Mouse (Mus musculus) layer of hippocampus, postnatal 14 days (tissue): ENCODE measurements at regions not wholly inside any gene's neighbourhood (a gene's known extent, or its start where the extent isn't known, plus 50 kb on each side); places are given as distances from the start of the nearest gene placed in this dataset.
"Not testable (repeated sequence)": the region's sequence is repeated elsewhere in the genome, so short reads cannot be mapped to it uniquely, and the experiment has no call there.

Source experiments
- DNase-seq, 2 experiments: peaks; one replicate each; pipeline ENCODE4 v3.0.0; 2021 to 2022; ENCODE audit warnings: low spot score in 2 of 2, mixed read lengths in 1 of 2

DNA sequence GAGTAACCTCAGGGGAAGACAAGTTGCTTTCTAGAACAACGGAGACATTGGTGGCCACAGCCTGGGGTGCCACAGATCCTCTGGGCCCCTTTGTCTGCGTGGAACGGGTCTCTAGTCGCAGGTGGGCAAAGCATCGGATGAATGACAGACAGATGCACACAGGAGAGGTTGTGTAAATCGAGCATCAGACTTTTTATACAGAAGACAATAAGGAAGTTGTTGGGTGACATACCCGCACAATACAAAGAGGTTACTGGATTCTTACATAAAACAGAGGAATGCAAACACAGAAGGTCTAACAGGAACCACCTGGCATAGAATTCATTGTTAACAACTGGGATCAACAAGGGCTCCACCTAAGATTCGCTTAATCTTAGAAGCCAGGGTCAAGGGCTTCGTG is 127.5 kb downstream of the Nr2f2 start:
- DNase-seq, result not testable (repeated sequence)

DNA sequence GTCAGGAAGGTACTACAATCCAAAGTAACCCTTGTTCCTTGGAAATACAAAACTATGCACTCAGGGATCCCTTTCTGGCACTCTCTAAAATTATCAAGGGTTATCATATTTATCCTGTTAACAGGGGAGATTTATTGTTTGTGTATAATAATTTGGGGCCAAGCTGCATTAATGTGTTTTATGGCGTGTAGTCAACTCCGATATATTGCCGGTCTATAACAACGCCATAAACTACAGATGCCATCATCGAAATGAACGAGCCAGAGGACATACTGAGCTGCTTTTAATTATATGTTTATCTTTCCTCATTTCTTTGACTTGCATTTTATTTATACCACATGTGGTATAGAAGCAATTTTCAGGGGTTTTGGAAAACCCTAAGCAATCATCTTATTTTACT is 147.2 kb downstream of the Nr2f2 start:
- no peak for DNase-seq

DNA sequence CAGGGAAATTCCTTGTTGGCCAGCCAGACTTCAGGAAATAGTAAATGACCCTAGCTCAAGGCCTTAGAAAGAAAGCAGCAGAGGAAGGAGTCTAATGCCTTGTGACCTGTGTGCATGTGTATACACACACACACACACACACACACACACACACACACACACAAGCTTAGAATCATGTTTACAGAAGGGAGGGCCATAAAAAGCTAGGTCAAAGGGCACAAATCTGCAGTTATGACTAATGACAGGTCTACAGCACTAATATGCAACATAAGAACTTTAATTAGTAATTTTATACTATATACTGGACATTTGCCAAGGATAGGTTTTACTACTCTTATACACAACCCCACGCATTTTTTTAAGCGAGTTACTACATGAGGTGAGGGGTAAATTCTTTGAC is 149.4 kb downstream of the Nr2f2 start:
- no peak for DNase-seq

DNA sequence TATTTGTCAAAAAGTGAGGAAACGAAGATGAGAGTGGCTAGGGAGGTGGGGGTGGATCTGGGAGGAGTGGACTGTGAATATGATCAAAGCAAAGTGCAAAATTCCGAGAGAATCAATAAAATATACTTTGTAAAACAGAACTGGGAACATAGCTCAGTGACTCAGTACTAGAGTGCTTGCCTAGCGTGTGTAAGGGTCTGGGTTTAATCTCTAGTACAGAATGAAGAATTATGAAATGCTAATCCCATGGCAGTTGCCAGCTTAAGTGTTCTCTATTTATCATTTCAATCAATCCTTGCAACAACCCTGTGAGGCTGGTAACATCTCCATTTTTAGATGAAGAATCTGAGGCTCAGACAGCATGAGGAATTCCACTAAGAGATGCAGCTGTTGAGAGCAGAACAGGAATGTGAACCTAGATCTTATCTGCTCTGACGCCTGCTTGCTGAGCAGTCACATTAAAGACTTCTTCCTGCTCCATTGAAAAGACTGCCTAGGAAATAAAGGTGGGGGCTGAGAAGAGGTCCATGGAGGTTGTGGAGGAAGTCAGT is 152.5 kb downstream of the Nr2f2 start:
- no peak for DNase-seq

DNA sequence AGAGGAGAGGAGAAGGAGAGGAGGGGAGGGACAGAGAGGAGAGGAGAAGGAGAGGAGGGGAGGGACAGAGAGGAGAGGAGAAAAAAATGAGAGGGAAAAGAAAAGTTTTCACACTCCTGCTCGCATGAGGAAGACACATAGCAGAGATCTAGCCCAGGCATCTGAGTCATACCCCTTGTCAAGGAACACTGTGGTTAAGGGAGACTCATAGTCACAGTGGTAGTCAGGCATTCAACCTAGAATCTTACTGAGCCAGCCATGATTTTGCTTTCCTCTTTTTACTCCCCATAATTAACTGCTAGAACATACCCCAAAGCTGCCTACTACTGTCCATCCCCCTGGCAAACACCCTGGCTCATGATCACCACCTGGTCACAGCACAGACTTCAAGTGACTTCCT is 160.6 kb downstream of the Nr2f2 start:
- no peak for DNase-seq

DNA sequence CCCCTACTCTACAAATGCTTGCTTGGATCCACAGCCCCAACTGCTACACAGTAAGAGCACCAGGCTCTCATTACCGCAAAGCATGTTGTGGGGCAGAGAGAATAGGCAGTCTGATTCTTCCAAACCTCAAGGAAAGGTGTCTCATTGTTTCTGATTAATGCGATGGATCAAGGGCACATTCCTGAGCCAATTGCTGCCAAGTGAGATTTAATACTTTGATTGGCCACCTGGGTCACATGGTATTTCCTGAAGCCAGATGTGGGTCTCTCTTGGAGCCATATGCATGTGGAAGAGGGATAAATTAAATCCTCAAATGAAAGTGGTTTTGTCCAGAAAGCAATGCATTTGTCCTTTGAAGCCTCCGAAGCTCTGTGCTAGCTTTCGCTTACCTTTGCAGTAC is 166.3 kb downstream of the Nr2f2 start:
- no peak for DNase-seq

DNA sequence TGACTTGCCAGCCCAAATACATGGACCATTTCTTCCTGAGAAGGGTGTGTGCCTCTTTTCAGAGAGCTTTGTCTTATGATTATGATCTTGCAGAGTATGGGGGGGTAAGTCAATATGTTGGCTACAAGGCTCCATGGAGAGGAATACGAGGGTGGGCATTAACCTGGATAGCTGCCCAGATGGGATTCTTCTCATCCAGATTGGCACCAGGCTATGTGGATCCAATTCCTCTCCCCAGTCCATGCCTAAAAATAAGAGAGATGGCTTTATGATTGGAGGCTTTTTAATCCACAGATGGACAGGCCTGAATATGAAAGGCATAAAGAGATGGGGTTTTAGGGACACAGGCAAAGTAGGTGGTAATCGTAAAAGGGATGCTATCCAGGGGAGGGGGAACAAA is 187.6 kb downstream of the Nr2f2 start:
- no peak for DNase-seq

DNA sequence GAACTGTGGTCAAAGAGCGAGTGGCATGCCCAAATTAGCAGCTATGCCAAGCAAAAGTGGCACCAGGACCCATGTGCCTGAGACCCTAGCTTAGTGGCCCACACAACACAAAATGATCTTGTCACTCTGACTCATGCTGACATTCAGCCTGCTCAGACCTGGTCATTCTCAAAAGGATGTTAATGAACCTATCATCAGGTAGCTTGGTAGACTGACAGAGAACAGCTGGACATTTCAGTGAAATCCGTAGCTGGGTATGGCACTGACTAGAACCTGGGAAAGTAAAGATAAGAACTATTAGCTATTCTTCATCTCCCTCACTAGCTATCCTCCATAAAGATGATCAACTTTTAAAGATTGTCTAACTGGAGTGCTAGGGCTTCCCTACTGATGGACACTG is 188.5 kb downstream of the Nr2f2 start:
- no peak for DNase-seq

DNA sequence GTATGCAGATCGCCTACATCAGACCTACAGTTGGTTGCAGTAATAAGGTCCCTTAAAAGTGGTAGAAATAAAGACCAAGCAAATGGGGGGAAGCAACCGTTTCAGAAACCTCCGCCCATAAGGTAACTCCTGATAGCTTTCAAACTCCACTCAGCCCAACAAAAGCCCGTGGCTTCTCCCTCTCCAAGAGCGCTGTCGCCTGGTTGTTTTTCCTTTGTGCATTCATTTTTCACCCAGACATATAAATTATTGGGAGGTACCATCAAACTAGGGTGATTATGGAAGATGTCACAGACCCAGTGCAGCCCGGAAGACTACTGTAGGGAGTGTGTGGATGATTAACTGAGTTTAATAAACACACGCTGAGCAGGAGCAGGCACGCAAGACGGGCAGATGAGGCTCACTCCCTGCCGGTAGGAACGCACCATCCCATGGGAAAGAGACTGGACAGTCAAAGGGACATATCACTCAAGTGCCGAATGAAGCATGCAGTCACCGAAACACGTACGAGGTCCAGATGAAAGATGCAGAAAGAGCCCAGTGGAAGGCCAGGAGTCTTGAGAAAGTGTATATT is 189.8 kb downstream of the Nr2f2 start:
- DNase-seq, result no peak

DNA sequence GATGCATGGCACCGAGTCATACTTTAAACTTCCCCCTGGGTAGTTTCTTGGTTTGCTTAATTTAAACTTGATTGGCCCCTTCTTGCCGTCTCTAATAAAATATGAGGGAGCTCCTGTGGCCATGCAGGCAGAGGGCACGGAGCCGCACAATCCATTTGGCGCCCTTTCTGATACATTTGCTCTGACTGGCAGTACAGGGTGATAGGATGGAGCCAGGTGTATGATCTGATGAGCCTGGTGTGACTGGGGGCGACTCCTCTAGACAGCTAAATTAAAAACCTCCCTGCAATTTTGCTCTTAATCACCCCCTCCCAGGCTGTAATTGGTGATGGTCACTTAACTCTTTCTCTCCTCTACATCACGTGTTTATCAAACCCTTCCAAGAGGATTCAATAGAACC is 190.4 kb downstream of the Nr2f2 start:
- DNase-seq, result no peak

DNA sequence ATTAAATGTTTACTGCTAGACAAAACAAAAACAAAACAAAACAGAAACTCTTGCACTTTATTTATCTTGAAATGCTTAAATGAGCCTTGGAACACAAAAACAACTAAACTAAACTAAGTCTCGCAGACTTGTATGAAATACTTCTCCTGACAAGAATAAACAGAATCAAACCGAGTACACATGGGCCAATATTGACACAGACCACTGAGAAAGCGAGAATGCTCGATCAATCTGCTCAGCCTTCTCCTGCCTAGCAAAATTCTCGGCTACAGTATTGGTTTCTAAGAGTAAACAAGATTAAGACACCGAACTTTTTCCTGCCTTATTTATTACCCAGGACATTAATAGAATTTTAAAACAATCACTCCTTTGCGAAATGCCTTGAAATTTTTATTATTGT is 194.1 kb downstream of the Nr2f2 start:
- no peak for DNase-seq

DNA sequence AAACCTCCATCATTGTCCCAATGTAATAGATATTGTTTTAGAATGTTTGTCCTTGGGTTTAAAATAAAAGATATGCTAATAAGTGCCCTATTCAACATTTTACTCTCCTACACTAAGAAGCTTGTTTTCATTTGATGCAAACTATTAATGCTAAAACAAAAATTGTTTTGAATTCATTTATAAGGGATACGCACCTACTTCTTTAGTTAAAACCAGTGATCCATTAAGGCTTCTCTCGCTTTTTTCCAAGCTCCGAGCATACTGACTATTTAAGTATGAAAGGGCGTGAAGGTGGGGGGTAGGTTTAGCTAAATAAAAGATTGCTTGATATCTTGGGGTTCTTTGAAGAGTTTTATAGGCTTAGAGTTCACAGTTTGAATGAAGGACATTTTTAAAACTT is 195.1 kb downstream of the Nr2f2 start:
- no peak for DNase-seq

DNA sequence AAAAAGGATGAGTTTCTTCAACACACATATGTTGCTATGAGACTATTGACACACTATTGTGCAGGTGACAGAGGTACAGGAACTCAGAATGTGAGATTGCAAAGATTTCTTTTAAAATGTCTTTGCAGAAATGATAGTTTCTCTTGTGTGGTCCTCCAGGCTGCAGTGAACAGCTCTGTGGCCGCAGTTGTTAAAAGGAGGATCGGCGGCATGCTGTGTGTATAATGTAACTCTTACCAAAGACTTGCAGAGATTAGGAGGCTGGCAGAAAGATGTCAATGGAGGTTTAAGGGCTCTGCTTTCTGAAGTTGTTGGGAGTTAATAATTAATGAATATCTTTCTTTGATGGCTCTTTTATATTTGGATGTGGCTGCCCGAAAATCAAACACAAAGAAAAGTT is 198.5 kb downstream of the Nr2f2 start:
- DNase-seq, result no peak

DNA sequence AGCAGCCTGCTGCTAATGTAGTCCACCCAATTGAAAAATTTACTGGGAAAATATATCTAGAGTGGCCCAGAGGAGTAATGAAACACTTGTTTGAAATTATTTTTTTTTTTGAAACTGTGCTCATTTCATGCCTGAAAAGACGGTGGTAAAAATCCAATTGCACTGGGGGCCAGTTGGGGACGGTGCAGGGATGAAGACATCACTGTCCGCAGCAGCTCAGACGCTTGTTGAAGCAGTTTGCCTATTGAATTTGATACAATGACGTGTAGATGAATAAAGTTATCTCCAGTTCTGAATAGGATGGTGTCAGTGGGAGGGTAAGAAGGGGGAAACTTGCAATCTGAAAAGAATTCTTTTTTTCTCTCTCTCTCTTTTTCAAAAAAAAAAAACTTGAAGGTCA is 200.5 kb downstream of the Nr2f2 start:
- no peak for DNase-seq

DNA sequence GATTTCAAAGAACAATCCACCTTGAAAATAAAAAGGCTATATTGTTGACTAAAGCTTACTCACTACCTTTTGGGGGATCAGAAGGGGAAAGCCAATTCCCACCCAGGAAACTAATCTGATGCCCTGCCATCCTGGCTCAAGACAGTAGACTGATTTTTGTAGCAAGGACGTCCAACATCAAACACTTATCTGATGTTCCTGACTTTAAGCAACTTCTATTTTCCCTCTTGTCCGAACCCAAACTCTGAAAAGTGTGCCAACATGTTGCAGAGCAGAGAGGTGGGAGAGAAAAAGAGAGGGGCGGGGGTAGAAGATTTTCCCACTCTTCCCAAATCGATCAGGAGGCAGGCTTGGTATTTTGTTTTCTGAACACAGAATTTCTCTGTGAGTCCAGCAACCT is 201.0 kb downstream of the Nr2f2 start:
- no peak for DNase-seq

DNA sequence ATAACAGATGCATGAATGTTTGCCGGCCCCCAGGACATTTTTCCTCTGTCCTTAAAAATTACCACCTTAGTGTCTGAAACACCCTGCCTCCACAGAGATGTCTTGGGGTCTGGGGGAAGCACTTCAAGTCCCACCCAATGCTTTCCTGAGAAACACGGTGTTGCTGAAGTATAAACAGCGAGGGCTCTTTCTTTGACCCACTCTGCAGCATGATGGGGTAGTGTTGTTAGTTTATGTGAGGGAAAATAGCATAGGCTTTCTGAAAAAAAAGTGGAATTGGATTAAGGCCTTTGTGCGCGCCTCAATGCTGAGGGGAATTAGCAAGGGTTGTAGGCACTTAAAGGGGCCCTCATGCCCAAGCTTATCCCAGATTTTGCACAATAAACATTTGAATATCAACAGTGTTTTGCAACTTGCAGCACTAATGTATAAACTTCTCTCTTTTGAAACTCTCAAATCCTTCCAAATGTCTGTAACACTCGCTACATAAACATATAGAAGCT is 201.8 kb downstream of the Nr2f2 start:
- no peak for DNase-seq

DNA sequence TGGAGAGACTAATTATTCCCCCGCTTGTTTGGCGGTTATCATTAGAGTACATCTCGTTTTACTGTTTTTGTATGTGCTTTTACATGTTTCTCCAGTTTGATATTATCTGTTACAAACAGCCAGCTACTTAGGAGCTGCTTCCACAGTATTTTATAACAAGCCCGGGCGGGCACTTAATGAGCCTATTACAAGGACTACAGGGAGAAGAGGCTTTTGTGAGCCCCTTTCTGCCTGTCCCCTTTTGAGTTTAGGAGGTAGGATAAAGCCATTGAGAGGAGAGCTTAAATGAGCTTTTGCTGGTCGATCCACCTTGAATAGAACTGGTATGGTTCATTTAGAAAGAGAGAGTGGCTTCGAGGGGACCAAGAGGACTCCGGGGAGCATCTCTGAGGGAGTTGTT is 208.0 kb downstream of the Nr2f2 start:
- DNase-seq, result no peak

DNA sequence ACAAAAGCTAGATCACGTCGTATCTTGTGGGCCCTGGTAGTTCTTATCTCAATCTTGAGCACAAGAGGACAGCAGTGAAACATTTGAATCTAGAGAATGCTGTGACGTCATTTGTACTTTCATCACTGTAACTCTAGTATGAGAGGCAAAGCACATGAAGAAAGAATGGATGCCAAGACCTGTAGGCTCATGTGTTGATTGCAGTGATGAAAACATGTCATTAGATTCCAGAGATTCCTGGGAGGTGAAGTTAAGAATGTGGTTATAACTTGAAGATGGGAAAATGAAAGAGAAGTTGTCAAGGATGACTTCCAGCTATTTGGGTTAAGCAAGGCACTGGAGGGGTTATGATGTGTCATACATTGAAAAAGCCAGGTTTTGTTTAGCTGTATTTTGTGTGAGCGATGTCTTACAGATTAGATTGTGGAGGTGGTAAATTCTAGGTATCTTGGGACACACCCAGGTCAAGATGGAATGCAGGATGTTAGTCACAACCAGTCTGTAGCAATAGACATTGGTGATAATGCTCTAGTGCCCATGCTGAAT is 221.7 kb downstream of the Nr2f2 start:
- no peak for DNase-seq

DNA sequence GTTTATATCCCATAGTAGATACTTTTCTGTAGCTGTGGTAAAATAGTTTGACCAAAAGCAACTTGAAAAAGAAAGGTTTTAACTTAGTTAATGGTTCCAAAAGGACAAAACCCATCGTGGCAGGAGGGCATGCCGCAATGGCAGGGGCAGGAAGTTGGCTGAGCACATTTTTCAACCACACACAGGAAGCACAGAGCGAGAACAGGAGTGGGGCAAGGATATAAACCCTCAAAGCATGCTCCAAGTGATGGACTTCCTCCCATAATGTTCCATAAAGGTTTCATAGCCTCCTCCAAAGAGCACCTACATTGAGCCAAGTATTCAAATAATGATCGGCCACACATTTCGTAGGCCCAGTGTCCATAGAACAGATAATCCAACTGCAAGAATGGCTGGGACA is 229.7 kb downstream of the Nr2f2 start:
- DNase-seq, result no peak

DNA sequence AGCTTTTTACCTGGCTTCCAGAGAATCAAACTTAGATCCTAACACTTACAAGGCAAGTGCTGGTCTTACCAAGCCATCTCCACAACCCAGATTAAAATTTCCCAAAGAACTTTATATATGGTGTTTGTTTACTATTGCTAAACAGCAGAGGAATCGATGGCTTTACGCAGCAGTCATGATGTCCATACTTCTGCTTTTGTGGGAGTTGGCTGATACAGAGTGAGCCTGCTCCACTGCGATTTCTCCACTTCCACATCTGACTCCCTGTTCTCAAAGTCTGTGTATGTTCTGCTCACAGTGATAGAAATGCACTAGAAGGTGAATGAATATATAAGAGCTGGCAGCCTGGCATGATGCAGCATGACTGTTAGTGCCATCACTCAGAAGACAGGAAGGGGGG is 231.1 kb downstream of the Nr2f2 start:
- no peak for DNase-seq

DNA sequence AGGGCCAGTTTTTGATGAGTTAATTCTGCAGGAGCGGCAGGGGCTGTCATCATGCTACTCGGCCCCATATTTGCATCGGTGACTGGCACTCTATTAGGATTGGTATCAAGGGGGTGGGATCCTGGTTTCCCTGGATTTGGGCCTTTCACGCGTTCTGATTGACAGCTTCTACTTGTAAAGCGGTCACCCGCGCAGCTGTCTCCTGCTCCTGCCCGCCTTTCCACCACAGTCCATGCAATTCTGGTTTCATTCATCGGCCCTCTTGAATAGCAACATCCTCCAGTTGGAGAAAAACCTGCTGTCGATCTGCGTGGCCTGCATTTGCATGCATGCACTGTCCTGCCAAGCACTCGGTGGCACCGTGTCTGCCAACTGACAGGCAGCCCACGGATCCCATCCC is 236.6 kb downstream of the Nr2f2 start:
- DNase-seq, result peak; percentile 16 to 26

DNA sequence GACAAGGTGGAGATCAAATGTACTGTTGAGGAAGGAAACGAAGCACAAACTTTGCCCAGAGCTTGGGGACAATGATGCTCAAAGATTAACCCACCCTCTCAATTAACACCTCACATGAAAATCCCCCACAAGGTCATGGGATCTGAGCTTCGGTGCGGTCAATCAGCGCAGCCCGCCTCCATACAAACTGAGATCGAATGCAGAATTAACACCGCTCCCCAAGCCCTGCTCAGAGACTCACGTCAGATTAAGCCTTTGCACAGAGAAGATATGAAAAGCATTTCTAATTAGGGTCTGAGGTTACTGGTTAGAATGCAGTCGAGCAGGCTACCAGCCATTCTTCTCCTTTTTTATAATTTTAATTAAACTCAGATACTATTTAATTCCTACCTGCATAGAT is 243.7 kb downstream of the Nr2f2 start:
- no peak for DNase-seq

DNA sequence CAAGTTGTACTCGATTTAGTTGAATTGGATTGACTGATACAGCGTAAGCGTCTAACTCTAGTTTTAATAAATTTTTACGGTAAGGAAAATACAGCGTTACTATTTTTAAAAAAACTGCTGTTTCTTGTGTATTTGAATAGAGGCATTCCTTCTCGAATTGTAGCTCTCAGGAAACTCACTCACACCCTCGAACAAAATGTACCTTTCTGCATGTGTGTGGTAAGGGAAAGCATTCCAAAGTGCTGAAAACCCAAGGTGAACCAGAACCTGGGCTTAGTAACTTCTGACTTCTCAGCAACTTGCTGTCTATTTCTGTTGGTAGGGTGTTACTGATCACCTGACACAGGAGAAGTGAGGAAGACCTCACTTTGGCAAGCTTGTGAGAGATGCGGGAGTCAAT is 247.0 kb downstream of the Nr2f2 start:
- no peak for DNase-seq
